Mouse (Mus musculus): ENCODE results near the gene Plcb4.

Plcb4 gene

DNA sequence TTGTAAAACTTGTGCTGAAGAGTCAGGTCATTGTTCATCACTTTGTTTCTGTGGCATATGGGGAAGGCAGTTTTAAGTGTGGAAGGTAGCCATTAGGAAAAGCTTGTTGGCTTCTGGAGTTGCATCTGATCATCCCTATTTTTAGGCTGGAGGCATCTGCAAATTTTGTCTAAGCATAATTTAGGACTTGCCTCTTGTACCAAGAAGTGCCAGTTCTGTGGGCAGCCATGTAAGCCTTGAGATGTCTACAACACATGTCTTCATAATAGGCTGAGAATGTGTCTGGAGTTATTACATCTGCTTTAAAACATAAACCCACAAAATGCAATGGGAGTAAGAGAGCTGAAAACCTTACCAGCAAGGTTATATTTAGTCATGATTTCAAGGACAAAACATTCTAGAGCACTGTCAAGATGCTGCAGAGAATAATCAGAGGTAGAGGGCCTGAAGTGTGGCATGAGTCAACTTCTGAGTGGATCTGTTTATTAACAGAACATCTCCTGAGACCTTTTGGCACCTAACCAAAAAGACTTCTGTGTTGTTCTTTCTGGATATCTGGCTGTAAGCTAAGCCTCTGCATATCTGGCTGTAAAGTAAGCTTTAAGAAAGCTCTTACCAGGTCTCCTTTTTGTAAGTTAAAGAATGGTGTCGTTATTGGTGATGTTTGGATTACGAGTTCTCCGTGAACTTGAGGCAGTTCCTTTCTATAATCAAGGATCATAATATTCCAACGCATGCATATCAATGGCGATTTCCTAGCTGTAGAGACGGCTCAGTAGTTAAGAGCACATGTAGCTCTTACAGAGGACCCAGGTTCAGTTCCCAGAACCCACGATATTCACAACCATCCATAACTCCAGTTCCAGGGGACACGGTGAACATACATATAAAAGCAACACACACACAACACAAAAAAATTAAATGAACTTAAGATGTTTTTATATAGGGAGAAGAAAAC is 203.0 kb downstream of the Plcb4 start:
- DNase-seq = no peak

GRCm38 (mm10) chr2:135862489-135863390 is 203.9 kb downstream of the Plcb4 start:
- no peak for DNase-seq

DNA sequence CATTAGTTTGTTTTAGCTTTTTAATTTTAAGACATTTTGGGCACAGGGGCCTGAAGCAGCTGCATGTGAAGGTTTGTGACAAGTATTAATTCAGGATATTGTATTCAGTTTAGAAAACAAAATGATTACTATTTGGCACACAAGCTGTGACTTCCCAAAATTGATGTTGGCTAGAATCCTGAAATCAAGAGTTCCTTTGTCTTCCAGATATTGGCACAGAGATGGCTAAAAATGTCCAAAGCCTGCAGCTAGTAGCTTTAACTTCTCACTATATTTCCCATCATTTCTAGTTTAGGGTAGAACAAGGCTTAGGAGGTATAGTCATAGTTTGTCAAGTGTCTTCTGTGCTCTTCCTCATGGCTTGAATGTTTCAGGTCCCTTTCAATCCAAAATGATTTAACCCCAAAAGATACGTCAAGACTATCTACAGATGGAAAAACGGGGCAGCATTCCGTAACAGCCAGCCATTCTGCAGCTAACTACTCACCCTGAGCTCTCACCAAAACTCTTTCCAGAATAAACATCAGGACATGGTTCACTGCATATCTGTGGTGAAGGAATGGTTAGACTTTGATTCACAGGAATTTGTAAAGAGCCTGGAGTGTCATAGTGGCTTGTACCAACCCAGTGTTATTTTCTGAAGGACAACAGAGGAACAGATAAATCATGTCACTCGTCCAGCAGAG is 204.7 kb downstream of the Plcb4 start:
- no peak for DNase-seq

GRCm38 (mm10) chr2:135866421-135866820 is 207.6 kb downstream of the Plcb4 start:
- peak; percentile 70 for DNase-seq

- no peak for DNase-seq
Observed at GRCm38 (mm10) chr2:135866838-135867237, 208.0 kb downstream of the Plcb4 start.

DNA sequence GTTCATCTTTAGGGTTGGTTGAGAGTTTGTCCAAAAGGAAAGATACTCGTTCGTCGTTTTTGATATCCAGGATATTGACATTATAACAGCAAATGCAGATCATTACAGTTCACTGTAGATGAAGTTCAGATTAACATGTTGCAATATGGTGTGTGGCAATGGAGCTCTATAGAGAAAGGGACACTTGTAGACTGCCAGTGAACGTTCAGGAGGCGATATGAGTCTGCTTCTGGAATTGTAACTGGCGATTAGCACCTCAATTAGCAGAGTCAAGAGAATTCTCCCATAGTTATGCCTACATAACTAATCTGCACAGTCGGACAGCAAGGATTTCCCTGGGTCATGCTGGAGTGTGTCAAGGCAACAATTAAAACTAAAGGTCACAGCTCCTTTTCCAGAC is 210.8 kb downstream of the Plcb4 start:
- no peak for DNase-seq

DNA sequence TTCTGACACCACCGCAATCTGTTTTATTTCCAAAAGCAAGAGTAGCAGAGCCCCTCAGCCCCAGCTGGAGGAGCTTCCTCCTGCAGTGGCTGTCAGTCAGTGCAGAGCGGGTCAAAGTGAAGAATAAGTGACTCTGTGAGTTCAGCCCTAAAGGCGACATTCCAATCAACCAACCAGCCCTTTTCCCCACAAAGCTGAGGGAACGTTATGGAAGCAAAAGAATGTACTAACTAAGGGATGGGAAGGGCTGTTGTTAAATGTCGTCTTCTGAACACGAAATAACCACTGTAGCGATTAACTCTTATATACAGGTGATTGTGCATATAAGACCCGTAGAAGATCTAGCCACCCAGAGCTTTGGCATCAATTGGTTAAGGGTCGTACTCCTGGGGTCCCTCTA is 214.3 kb downstream of the Plcb4 start:
- no peak for DNase-seq

DNA sequence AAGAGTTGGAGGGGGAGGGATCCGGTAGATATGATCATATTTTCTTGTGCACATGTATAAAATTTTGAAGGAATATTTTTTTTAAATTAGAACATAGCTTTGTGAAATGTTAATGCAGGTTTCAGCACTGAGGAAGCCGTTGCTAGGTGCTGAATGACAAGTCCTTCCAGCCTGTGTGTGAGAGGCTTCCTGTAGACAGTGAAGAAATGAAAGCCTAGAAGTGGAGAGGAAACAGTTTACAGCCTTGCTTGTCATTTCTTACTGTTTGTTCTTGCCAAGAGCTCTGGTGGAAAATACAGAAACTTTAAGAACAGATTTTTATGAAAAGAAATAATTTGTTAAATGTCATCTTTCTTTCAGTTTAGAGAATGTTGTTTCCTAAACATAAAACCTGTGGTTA is 214.9 kb downstream of the Plcb4 start:
- no peak for DNase-seq

DNA sequence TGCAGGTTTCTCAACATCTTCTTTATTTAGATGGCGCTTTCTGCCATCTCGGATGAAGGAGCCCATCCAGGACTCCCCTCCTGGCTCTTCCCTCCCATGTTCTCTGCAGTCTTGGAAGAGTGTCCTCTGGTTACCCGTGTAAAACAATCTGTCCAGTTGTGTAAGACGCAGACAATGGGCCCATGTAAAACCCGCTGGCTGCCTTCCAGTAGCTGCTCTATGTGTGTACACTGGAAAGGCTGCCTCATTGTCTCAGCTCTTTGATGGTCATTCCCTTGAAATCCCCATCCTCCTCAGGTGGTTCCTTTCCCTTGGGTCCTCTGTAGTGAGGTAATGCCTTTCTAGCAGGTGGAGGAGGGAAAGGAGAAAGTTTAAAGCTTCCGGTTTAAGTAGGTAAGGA is 216.7 kb downstream of the Plcb4 start:
- DNase-seq = no peak

DNA sequence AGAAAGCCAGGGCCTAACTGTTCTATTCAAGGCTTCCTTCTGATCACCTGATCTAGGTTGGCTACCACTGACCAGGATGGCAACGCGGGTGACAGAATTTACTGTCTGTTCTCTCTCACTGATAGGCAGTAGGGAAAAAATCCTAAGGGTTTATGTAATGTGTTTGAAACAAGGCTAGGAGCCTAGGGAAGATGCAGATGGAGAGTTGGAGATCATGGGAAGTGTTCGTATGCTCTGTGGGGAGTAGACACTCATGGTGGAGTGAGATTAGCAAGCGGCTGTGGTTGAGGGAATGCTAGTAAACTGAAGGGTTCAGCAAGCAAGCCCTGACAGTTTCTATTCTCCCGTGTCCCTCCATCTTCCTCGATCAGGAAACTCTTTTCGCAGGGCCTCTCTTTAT is 220.5 kb downstream of the Plcb4 start:
- no peak for DNase-seq

DNA sequence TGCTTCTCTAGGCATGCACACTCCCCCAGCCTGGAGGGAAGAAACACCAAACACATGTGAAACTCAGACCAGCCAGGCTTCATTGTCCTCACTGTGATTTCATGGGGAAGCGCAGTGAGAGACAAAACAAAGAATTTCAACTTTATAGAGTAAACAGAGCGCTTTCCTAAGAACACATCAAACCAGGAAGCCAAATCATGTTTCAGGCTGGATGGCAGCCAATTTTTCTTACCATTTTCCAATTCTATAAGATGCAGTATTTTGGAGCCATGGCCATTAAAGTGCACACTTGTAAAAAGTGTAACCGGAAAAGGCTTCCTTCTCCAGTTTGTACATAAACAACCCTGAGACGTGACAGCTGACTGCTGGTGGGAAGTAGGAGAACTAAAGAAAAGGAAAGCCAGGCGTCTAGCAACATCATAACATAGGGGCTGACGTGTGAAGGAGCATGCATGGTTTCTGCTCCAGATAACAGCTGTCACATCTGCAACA is 221.5 kb downstream of the Plcb4 start:
- DNase-seq = peak; percentile 14

DNA sequence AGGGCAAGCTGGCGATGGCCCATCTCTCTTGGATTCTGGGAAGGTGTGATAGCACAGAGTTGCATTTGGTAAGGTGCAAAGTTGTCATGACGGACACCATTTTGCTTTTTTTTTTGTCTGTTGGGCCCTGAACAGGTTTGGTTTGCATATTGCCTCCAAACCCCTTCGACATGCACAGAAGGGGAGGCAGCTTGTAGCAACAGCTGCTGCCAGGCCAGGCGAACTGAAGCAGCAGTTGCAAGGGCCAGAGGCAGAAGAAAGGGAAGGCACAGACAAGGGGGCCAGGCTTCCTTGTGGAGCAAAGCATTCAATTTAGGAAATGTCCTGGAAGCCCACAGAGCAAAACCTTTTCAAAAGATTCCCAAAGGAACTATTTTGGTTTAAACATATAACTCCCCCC is 224.5 kb downstream of the Plcb4 start:
- no peak for DNase-seq

- no peak for DNase-seq
Observed at GRCm38 (mm10) chr2:135884534-135885180, 225.8 kb downstream of the Plcb4 start.

DNA sequence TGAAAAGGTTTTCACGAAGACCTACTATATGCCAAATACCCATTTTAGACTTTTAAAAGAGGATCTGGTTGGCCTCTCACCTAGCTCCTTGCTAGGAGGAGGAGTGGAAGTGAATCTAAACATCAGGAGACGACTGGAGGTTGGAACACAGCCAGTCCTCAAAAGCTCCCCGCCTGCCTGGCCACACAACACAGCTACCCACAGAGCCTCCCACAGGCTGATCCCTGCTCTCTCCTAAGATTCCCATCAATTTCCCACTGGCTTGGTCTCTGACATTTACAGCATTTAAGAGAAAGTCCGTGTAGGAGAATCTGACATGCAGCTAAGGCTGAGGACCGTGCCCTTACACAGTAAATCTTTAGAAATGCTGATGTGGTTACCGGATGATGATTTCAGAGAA is 226.8 kb downstream of the Plcb4 start:
- peak; percentile 7 for DNase-seq

DNA sequence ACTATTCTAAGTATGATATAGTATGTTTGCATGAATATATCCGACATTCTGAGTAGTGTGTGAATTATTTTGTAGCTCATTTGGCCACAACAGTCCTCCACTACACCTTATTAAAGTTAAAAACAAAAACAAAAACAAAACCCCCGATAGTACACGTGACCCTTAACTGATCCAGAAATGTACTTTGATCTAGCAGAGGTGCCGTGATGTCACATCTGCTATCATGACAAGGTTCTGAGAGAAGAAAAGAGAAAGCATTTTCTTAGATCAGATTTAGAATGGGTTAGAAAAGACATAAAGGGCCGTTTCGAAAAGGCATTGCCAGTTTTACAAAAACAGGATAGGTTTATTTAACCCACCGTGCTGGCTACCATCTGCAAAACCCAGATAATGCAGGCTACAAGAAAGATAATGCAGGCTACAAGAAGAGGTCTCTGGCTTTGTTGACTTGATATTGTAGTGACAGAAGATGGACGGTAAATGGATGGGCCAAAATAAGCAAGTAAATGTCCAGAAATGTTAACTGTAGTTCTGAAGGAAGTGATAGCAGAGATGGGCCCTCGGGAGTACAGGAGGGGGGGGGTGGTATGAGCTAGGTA is 227.4 kb downstream of the Plcb4 start:
- DNase-seq = no peak

DNA sequence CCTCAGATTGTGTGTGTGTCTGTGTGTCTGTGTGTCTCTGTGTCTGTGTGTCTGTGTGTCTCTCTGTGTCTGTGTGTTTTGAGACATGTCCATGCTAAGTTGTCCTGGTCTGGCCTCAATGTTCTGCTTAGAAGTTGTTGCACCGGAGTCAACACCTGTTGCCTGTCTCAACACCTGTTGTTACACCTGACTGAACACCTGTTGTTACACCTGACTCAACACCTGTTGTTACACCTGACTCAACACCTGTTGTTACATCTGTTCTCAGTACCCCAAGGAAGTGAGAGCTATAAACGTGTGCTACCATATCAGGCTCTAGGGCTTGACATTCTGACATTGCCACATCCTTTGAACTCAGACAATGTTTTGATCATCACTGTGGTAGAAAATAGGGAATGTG is 229.0 kb downstream of the Plcb4 start:
- DNase-seq = no peak

DNA sequence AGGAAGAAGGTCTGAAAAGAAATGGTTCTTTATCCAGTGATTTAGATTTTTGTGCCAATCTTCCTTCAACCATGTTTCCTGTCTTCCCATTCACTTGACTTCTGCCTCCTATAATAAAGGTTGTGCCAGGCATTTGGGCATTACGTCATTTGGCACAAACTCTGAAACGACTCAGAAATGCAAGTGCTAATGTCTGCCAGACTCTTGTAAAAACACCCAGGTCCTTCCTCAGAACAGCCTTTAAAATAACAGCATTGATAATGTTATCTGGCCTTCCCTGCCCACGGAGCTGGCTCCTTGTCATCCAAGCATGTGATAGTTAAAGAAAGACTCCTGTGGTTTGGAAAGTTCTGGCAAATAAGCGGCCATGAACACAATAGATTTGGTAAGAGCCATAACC is 229.4 kb downstream of the Plcb4 start:
- DNase-seq = no peak

GRCm38 (mm10) chr2:135888767-135889166 is 230.0 kb downstream of the Plcb4 start:
- no peak for DNase-seq

- DNase-seq = no peak
Observed at GRCm38 (mm10) chr2:135890083-135890482, 231.3 kb downstream of the Plcb4 start.

DNA sequence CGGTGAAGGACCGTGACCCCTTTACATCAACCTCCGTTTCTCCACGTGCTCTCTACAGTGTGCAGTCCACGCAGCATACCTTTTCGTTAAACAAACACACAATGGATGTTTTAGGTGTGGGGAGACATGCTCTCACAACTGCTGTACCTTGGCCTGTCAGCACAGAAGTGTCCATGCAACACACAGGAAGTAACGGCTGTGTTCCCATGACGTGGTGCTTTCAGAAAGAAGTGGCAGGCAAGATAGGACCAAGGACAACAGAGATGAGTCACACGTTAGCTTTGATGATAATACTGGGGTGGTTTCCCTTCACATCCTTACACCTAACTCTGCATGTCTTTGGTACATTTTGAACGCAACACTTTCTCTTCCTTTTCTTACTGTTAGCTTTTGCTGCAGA is 232.3 kb downstream of the Plcb4 start:
- no peak for DNase-seq

GRCm38 (mm10) chr2:135891686-135892085 is 232.9 kb downstream of the Plcb4 start:
- no peak for DNase-seq

DNA sequence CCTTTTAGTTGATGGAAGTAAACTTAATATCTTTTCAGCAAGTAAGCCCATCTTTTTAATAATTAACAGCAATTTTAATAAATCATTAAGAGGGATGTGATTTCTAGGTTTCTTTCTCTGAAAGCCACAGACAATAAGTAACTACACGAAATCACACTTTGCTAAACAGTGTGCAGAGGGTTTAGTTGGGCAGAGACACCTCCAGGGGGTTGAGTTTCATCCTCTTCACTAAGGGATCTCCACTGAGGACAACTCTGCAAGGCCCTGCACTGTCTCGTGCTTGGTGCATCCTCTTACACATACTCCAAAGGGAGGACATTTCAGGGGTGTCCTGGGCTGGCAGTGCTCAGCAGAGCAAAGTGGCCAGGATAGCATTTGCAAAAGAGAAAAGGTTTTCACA is 235.8 kb downstream of the Plcb4 start:
- DNase-seq = no peak

Data from embryo, embryonic 11 days (tissue).